Mouse (Mus musculus) lung, adult 2 months (tissue): ENCODE data around the gene Gm44511. TPM values are rescaled to one million over a fixed set of nuclear protein-coding genes. Genes with fewer than 3 reads are reported as not detected.
"Not testable (repeated sequence)": the region's sequence is repeated elsewhere in the genome, so short reads cannot be mapped to it uniquely, and the experiment has no call there.

Experiments
- DNase-seq: peaks from one replicate; pipeline ENCODE4 v3.0.0; 2022
- H3K4me1 ChIP-seq: fragments of 200-500 bp; 2 replicates; pipeline ENCODE4 v1.6.1; 2011; ENCODE audit warnings: low read length; ENCODE audit not compliant: control insufficient read depth, insufficient read depth
- H3K4me3 ChIP-seq: fragments of 200-500 bp; replicated peaks from 2 replicates; pipeline ENCODE3; 2011; ENCODE audit warnings: low read depth, mild to moderate bottlenecking, control low read depth, low read length; ENCODE audit errors: extremely low read depth
- CTCF ChIP-seq: fragments of 200-500 bp; IDR thresholded peaks from 2 replicates; pipeline ENCODE4 v1.5.1; 2011; ENCODE audit warnings: mild to moderate bottlenecking, low read length, control low read depth; ENCODE audit not compliant: insufficient read depth
- POLR2A ChIP-seq: fragments of 200-500 bp; IDR thresholded peaks from 2 replicates; pipeline ENCODE4 v1.6.1; 2011; ENCODE audit warnings: low read depth, mild to moderate bottlenecking, control low read depth, low read length, borderline replicate concordance; ENCODE audit errors: extremely low read depth
- WGBS: fragments of 180-500 bp; shearing (Covaris S2); methylation state at CpG from one replicate; pipeline ENCODE4 v1.1.7; 2018; 5-methylcytosine and 5-hydroxymethylcytosine counted together
- polyA plus RNA-seq: library from polyadenylated mRNA; depleted of rRNA; stranded (reverse); fragments of >200 nt; gene quantifications from 2 replicates; pipeline ENCODE4 v1.2.3, GENCODE M21; 2012

Gene Gm44511
- polyA plus RNA-seq, 1 experiment, result not detected

- WGBS, result 4% methylated on average over 26 of the region's 26 CpGs
- H3K4me1 ChIP-seq, result peaks cover 7% of the 10 kb centered on the region; the same call in 1 of the 2 replicates
- TF ChIP-seq POLR2A (no peak), CTCF (peak; percentile 86)
These were observed 22.9 kb downstream of the Gm44511 start for GRCm38 (mm10) chr6:128802999-128803857.

GRCm38 (mm10) chr6:128802557-128802956, 23.6 kb downstream of the Gm44511 start:
- DNase-seq, result peak; percentile 38
- no peak for TF ChIP-seq POLR2A
- TF ChIP-seq CTCF, result no peak

More at GRCm38 (mm10) chr6:128802999-128803857, 22.9 kb downstream of the Gm44511 start:
- peak; percentile 94 for DNase-seq
- H3K4me3 ChIP-seq, result peak overlapping the region; percentile 2

GRCm38 (mm10) chr6:128800696-128801095, 25.4 kb downstream of the Gm44511 start:
- H3K4me1 ChIP-seq, DNase-seq, H3K4me3 ChIP-seq: not testable (repeated sequence)
- WGBS, result 76% methylated on average over 5 of the region's 5 CpGs

More at GRCm38 (mm10) chr6:128802557-128802956, 23.6 kb downstream of the Gm44511 start:
- 12% methylated on average over 10 of the region's 10 CpGs for WGBS
- Histone ChIP-seq H3K4me1 (peaks cover 9% of the 10 kb centered on the region; the same call in 1 of the 2 replicates), H3K4me3 (peak overlapping the region; percentile 45)

- DNase-seq, result no peak
- TF ChIP-seq CTCF (no peak), POLR2A (no peak)
- Histone ChIP-seq H3K4me3 (peak overlapping the region; percentile 44), H3K4me1 (peaks cover 9% of the 10 kb centered on the region; the same call in 1 of the 2 replicates)
- 14% methylated on average over 7 of the region's 7 CpGs for WGBS
These were observed 26.2 kb downstream of the Gm44511 start for GRCm38 (mm10) chr6:128799896-128800270.

- H3K4me1 ChIP-seq, result not testable (repeated sequence)
- under 1% methylated on average over 49 of the region's 49 CpGs for WGBS
- TF ChIP-seq CTCF, result peak; percentile 15; the same call in 1 of the 2 replicates
- TF ChIP-seq POLR2A, result peak; percentile 78
- peak overlapping the region; percentile 100 for H3K4me3 ChIP-seq
- peak; percentile 89 for DNase-seq
These were observed 26.8 kb downstream of the Gm44511 start for GRCm38 (mm10) chr6:128799144-128799895.

GRCm38 (mm10) chr6:128798772-128799143, 27.4 kb downstream of the Gm44511 start:
- WGBS, result under 1% methylated on average over 20 of the region's 20 CpGs

GRCm38 (mm10) chr6:128797936-128798771, 28.0 kb downstream of the Gm44511 start:
- peak; percentile 18 for DNase-seq
- no peak for TF ChIP-seq POLR2A
- TF ChIP-seq CTCF, result no peak
- H3K4me3 ChIP-seq, result peak overlapping the region; percentile 51
- 24% methylated on average over 15 of the region's 15 CpGs for WGBS
- H3K4me1 ChIP-seq, result peaks cover 7% of the 10 kb centered on the region; the same call in 1 of the 2 replicates

More at GRCm38 (mm10) chr6:128798772-128799143, 27.4 kb downstream of the Gm44511 start:
- not testable (repeated sequence) for H3K4me1 ChIP-seq, DNase-seq
- peak overlapping the region; percentile 85 for H3K4me3 ChIP-seq

- TF ChIP-seq POLR2A (no peak), CTCF (no peak)
- WGBS, result 73% methylated on average over 12 of the region's 12 CpGs
- no peak overlapping the region for H3K4me3 ChIP-seq
- DNase-seq, result no peak
- peaks cover 4% of the 10 kb centered on the region; the same call in 1 of the 2 replicates for H3K4me1 ChIP-seq
These were observed 28.8 kb downstream of the Gm44511 start for GRCm38 (mm10) chr6:128797185-128797905.
